Mouse (Mus musculus): ENCODE data around the gene Zfp827.

Gene Zfp827

GRCm38 (mm10) chr8:79060013-79060609 is 31.9 kb downstream of the Zfp827 start:
- no peak for DNase-seq (ENCODE audit: low spot score in 2 of 2)

GRCm38 (mm10) chr8:79065924-79066323 is 37.7 kb downstream of the Zfp827 start:
- no peak for DNase-seq (ENCODE audit: low spot score in 2 of 2)

GRCm38 (mm10) chr8:79067812-79068630 is 39.8 kb downstream of the Zfp827 start:
- no peak for DNase-seq (ENCODE audit: low spot score in 2 of 2)

- DNase-seq (ENCODE audit: low spot score in 2 of 2): no peak
Measured at GRCm38 (mm10) chr8:79073311-79073710, 45.1 kb downstream of the Zfp827 start.

- DNase-seq (ENCODE audit: low spot score in 2 of 2): no peak
Measured at GRCm38 (mm10) chr8:79074986-79075385, 46.7 kb downstream of the Zfp827 start.

- DNase-seq (ENCODE audit: low spot score in 2 of 2): no peak
Measured at GRCm38 (mm10) chr8:79077256-79077655, 49.0 kb downstream of the Zfp827 start.

- DNase-seq (ENCODE audit: low spot score in 2 of 2): no peak
Measured at GRCm38 (mm10) chr8:79078556-79079195, 50.4 kb downstream of the Zfp827 start.

GRCm38 (mm10) chr8:79079196-79079561 is 50.9 kb downstream of the Zfp827 start:
- no peak for DNase-seq (ENCODE audit: low spot score in 2 of 2)

- no peak for DNase-seq (ENCODE audit: low spot score in 2 of 2)
Measured at GRCm38 (mm10) chr8:79080096-79080739, 52.0 kb downstream of the Zfp827 start.

GRCm38 (mm10) chr8:79081333-79081732 is 53.1 kb downstream of the Zfp827 start:
- no peak for DNase-seq (ENCODE audit: low spot score in 2 of 2)

GRCm38 (mm10) chr8:79081955-79082354 is 53.7 kb downstream of the Zfp827 start:
- no peak for DNase-seq (ENCODE audit: low spot score in 2 of 2)

GRCm38 (mm10) chr8:79083461-79084358 is 55.5 kb downstream of the Zfp827 start:
- DNase-seq (ENCODE audit: low spot score in 2 of 2): no peak

- no peak for DNase-seq (ENCODE audit: low spot score in 2 of 2)
Measured at GRCm38 (mm10) chr8:79084359-79084820, 56.2 kb downstream of the Zfp827 start.

GRCm38 (mm10) chr8:79094422-79094821 is 66.2 kb downstream of the Zfp827 start:
- DNase-seq (ENCODE audit: low spot score in 2 of 2): no peak

GRCm38 (mm10) chr8:79095162-79095561 is 66.9 kb downstream of the Zfp827 start:
- no peak for DNase-seq (ENCODE audit: low spot score in 2 of 2)

- no peak for DNase-seq (ENCODE audit: low spot score in 2 of 2)
Measured at GRCm38 (mm10) chr8:79096970-79097369, 68.7 kb downstream of the Zfp827 start.

GRCm38 (mm10) chr8:79102707-79103106 is 74.5 kb downstream of the Zfp827 start:
- DNase-seq (ENCODE audit: low spot score in 2 of 2): no peak

GRCm38 (mm10) chr8:79103185-79103878 is 75.1 kb downstream of the Zfp827 start:
- no peak for DNase-seq (ENCODE audit: low spot score in 2 of 2)

GRCm38 (mm10) chr8:79103923-79104580 is 75.8 kb downstream of the Zfp827 start:
- no peak for DNase-seq (ENCODE audit: low spot score in 2 of 2)

GRCm38 (mm10) chr8:79104634-79105033 is 76.4 kb downstream of the Zfp827 start:
- no peak for DNase-seq (ENCODE audit: low spot score in 2 of 2)
